Mouse (Mus musculus) small intestine, adult 2 months (tissue): ENCODE data around the gene Chsy1.

Experiments used
- CTCF ChIP-seq: fragments of 200-500 bp; IDR thresholded peaks from 2 replicates; pipeline ENCODE4 v1.5.1; 2012; ENCODE audit warnings: low read depth, mild to moderate bottlenecking, control low read depth, inconsistent platforms, low read length, moderate library complexity, mixed read lengths; ENCODE audit not compliant: insufficient replicate concordance, insufficient read length; ENCODE audit errors: extremely low read depth
- POLR2A ChIP-seq: fragments of 200-500 bp; IDR thresholded peaks from 2 replicates; pipeline ENCODE4 v1.6.1; 2012; ENCODE audit warnings: low read depth, mild to moderate bottlenecking, control low read depth, inconsistent platforms, low read length, moderate library complexity

DNA sequence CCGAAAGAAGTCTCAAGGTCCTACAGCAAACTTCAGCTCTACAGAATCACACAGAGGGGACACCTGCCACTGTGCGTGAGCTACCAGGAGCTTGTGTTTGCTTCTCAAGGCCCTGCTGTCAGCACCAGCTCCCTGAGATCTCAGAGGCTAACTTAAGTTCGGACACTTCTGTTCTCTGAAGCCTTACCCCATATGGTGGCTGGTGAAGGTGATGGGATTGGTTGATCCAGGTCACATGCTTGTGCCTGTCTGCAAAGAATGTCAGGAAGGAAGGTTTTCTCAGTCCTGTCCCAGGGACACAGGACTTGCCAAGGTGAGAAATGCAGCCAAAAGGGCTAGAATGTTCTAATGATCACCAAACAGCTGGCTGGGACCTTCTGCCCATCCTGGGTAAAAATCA is 91.1 kb downstream of the Chsy1 start:
- TF ChIP-seq POLR2A, result no peak
- TF ChIP-seq CTCF, result no peak
